Mouse (Mus musculus): ENCODE results near the gene Thumpd1. TPM values are rescaled to one million over a fixed set of nuclear protein-coding genes. Genes with fewer than 3 reads are reported as not detected.
"Not testable (repeated sequence)": the region's sequence is repeated elsewhere in the genome, so short reads cannot be mapped to it uniquely, and the experiment has no call there.

The Thumpd1 gene
- polyA plus RNA-seq (2015; fragmentation: Nextera tagmentation; extraction: Ambion mirVana), result 85.1 and 90.5 TPM in 2 replicates

DNA sequence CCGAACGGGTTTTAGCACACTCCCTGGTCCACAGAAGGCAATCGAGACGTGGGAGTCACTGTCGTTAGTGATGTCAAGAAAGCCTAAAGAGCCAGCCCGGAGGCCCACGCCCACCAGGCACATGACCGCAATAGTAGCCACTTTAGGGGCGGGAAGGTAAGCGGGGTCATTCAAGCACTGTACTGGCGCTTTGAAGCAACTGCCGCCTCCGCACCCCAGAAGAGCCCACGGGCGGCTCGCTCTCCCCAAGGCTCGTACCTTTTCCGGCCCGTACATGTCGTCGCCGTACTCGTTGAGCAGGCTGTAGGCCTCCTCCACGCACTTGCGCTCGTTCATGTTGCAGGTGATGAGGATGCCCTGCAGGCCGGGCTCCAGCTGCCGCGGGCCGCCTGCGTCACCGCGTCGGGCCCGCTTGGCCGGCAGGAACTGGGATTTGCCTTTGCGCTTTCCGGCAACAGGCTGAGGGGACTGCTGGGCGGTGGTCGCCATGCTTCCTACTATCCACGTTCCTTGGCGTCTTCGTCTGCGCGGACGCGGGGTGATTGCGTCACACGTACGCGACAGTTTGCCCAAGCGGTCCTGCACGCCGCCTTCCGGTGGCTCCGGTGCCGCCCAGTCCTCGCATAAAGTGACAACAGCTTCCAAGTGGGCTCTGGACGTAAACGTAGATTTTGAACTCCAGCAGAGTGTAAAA, at the start of gene Thumpd1:
Gene Thumpd1 (minus strand): TSS at position 546 of the 694 bp plus-strand sequence.
- H3K4me2 ChIP-seq (replicated peaks), result peak within 1 kb of the TSS; percentile 87
- H3K36me3 ChIP-seq, result peaks cover 32% of the 10 kb centered on the region
- peak; percentile 94 for ATAC-seq
- WGBS, result under 1% methylated on average over 60 of the region's 60 CpGs
- peaks cover 18% of the 10 kb centered on the region for H3K4me1 ChIP-seq (replicated peaks)
- H3K9ac ChIP-seq (replicated peaks), result peak within 1 kb of the TSS; percentile 86
- peak within 1 kb of the TSS; percentile 97 for H3K4me3 ChIP-seq (replicated peaks)
- no peaks in the 10 kb centered on the region for H3K27me3 ChIP-seq
- peak within 1 kb of the TSS; percentile 65 for H3K27ac ChIP-seq
- H3K9me3 ChIP-seq, result no peaks in the 10 kb centered on the region

DNA sequence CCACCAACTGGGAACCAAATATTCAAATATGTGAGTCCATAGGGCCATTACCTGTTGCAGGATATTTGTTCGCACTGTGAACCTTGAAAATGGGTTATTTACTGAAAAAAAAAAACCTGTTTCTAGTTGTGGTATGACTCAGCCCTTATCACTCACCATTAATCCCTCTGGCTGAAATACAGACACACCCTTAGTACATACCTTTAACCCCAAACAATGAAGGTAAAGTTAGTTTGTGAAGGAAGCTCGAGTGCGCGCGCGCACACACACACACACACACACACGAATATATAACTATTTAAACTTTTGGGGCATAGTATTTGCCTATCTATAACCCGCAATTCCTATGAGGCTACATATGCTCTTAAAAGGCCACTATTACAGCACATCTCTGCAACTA, 49.3 kb upstream of the Thumpd1 start:
- Histone ChIP-seq H3K27me3 (no peaks in the 10 kb centered on the region), H3K4me3 (replicated peaks) (no peak overlapping the region), H3K4me1 (replicated peaks) (no peaks in the 10 kb centered on the region), H3K9me3 (no peaks in the 10 kb centered on the region), H3K27ac (no peak overlapping the region), H3K4me2 (replicated peaks) (no peak overlapping the region), H3K36me3 (no peaks in the 10 kb centered on the region), H3K9ac (replicated peaks) (no peak overlapping the region)
- ATAC-seq, result no peak
- 95% methylated on average over 8 of the region's 8 CpGs for WGBS

DNA sequence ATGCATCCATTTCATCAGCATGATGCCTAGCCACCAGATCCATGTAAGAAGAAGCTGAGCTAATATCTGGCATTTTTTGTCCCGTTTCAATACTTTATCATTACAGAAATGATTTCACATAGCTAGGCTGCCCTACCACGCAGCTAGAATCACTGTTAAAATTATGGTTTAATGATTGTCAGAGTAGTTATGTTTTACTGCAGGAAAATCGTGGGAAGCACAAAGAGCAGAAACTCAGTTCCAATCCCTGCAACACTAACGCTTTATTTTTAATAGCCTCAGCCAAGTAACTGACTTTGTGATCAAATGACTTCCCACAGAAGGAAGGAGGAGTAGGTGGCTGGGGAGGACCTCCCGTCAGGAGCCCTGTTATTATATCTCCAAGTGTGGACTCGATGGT, 46.4 kb upstream of the Thumpd1 start:
- no peak for ATAC-seq
- WGBS, result 88% methylated on average over 6 of the region's 6 CpGs

DNA sequence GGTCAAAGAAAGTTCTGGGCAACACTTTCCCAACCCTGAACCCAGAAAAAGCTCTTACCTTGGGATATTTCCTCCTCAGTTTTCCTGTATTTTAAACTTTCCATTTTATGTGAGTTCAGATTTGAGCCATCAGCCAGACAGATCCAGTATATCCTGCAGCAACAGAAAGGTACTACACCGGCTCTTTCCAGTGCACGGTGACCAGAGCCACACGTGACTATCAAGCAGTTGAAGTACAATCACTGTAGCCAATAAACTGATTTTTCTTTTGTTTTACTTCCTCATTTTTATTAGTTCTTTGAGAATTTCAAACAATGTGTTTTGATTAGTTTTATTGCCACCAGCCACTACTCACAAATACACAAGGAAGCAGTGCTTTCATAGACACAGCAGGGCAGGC, 43.8 kb upstream of the Thumpd1 start:
- Histone ChIP-seq H3K4me2 (replicated peaks) (no peak overlapping the region), H3K4me1 (replicated peaks) (no peaks in the 10 kb centered on the region), H3K9ac (replicated peaks) (no peak overlapping the region), H3K4me3 (replicated peaks) (no peak overlapping the region), H3K27ac (no peak overlapping the region), H3K9me3 (no peaks in the 10 kb centered on the region), H3K27me3 (no peaks in the 10 kb centered on the region), H3K36me3 (no peaks in the 10 kb centered on the region)
- ATAC-seq, result no peak
- WGBS, result 92% methylated on average over 3 of the region's 3 CpGs

More for the DNA sequence above, 46.4 kb upstream of the Thumpd1 start:
- Histone ChIP-seq H3K4me1 (replicated peaks) (no peaks in the 10 kb centered on the region), H3K9ac (replicated peaks) (no peak overlapping the region), H3K27ac (no peak overlapping the region), H3K4me3 (replicated peaks) (no peak overlapping the region), H3K27me3 (no peaks in the 10 kb centered on the region), H3K9me3 (no peaks in the 10 kb centered on the region), H3K4me2 (replicated peaks) (no peak overlapping the region), H3K36me3 (no peaks in the 10 kb centered on the region)

DNA sequence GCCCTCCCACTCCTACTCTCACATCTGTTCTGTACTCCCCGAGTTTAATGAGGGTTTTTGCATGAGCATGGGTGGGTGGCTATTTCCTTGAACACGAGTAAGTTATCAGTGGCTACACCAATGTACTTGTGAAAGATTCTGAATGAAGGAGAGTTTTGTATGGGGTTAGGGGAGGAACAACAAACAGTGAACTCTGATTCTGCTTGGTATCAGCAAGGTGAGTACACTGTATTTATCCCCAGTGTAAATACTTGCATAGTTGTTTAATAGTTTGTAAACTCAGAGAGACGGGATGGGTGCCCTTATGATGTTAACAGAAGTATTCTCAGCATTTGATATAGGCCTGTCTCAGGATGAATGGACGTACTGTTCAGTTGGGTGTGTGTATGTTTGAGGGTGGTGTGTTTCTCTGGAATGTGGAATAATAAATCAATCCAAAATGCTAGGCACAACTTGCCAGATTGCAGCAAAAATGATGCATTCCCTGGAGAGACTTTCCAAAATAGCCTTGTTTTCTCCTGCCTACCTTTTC, 41.6 kb upstream of the Thumpd1 start:
- ATAC-seq, result no peak
- Histone ChIP-seq H3K27ac (no peak overlapping the region), H3K27me3 (no peaks in the 10 kb centered on the region), H3K9me3 (no peaks in the 10 kb centered on the region), H3K4me1 (replicated peaks) (no peaks in the 10 kb centered on the region), H3K36me3 (no peaks in the 10 kb centered on the region), H3K4me2 (replicated peaks) (no peak overlapping the region), H3K4me3 (replicated peaks) (no peak overlapping the region), H3K9ac (replicated peaks) (no peak overlapping the region)
- 77% methylated on average over 4 of the region's 4 CpGs for WGBS

DNA sequence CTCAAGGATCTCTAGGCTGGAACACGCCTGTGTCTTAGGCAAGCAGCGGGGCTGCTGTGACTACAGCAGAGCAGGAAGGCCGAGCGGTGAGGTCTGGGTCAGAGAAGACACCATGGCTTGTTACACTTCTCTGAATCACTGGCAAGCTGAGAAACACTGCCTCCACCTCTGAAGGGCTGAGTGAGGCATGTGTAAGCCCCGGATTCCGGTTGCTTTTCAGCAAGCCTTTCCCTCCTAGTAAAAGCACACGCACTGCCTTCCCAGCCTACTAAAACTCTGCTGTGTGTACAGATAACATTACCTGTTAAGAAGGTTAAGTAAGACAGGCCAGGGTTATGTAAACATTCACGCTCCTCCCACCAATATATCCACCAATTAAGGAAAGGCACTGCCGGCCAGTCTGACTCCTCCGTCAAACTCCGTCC, 39.9 kb upstream of the Thumpd1 start, which contains the start of gene Acsm3:
Gene Acsm3 (plus strand): TSS at position 397 of the 425 bp plus-strand sequence.
- H3K4me3 ChIP-seq (replicated peaks), result no peak within 1 kb of the TSS
- no peaks in the 10 kb centered on the region for H3K27me3 ChIP-seq
- H3K27ac ChIP-seq, result no peak within 1 kb of the TSS
- no peaks in the 10 kb centered on the region for H3K9me3 ChIP-seq
- H3K9ac ChIP-seq (replicated peaks), result no peak within 1 kb of the TSS
- no peak for ATAC-seq
- no peaks in the 10 kb centered on the region for H3K4me1 ChIP-seq (replicated peaks)
- no peak within 1 kb of the TSS for H3K4me2 ChIP-seq (replicated peaks)
- H3K36me3 ChIP-seq, result no peaks in the 10 kb centered on the region
- 86% methylated on average over 11 of the region's 11 CpGs for WGBS

DNA sequence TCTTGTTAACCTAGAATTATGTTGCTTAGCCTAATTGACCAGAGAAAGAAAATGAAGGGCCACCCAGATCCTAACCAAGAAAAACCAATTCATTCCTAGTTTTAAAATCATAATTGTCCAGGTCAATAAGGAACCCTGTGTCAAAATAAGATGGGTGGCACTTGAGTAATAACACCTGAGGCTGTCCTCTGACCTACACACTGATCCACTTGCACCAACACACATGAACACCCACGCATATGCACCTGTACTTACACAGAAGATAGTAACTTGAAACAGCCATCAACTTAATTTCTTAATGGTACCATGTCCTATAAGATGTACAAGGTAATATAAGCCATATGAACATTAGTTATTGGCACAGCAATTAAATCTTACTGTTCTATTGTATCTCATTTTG, 33.1 kb upstream of the Thumpd1 start:
- no peaks in the 10 kb centered on the region for H3K9me3 ChIP-seq
- H3K4me1 ChIP-seq (replicated peaks), result no peaks in the 10 kb centered on the region
- H3K36me3 ChIP-seq, result no peaks in the 10 kb centered on the region
- H3K9ac ChIP-seq (replicated peaks), result no peak overlapping the region
- WGBS, result 92% methylated on average over 1 of the region's 1 CpGs
- no peak overlapping the region for H3K27ac ChIP-seq
- ATAC-seq, result no peak
- no peaks in the 10 kb centered on the region for H3K27me3 ChIP-seq
- no peak overlapping the region for H3K4me2 ChIP-seq (replicated peaks)
- H3K4me3 ChIP-seq (replicated peaks), result no peak overlapping the region

DNA sequence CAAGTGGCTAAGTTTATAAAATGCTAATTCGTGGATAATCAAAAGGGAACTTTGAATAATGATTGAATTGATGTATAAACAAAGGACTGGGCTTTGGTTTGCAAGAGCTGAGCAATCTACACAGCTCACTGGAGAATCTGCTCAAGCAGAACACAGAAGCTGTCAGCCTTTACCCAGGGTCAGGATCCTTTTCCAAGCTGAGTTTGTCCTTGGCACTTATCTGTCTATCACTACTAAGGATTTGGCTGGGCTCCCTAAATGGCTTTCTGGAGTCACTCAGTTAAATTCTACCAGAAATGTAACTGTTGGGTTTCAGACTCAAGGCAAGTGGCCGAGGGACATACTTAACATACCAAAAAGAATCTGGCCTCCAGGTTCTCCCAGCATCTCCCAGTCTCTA, 29.3 kb upstream of the Thumpd1 start:
- H3K4me3 ChIP-seq (replicated peaks), result no peak overlapping the region
- WGBS, result 72% methylated on average over 2 of the region's 2 CpGs
- H3K27me3 ChIP-seq, result no peaks in the 10 kb centered on the region
- no peak overlapping the region for H3K27ac ChIP-seq
- H3K9ac ChIP-seq (replicated peaks), result no peak overlapping the region
- no peaks in the 10 kb centered on the region for H3K4me1 ChIP-seq (replicated peaks)
- H3K4me2 ChIP-seq (replicated peaks), result no peak overlapping the region
- ATAC-seq, result no peak
- H3K9me3 ChIP-seq, result no peaks in the 10 kb centered on the region
- H3K36me3 ChIP-seq, result no peaks in the 10 kb centered on the region

DNA sequence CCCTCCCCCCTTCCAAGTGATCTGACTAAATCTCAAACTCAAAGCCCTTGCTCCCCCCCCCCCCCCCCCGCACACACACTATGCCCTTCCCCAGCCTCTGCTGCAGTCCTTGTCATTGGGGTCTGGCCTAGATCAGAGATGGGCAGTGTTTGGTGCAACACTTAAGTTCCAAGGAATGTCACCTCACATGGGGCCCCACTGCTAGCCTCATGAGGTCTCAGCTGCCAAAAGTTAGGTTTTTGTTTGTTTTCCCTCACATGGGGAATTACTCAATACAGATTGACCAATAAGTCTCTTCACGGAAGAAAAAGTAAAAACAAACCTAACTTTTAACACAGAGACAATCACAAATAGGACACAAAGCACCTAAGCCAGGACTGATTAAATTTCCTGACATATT, 28.2 kb upstream of the Thumpd1 start:
- Histone ChIP-seq H3K4me3 (replicated peaks) (no peak overlapping the region), H3K4me1 (replicated peaks) (peaks cover 6% of the 10 kb centered on the region), H3K4me2 (replicated peaks) (no peak overlapping the region), H3K9me3 (no peaks in the 10 kb centered on the region), H3K9ac (replicated peaks) (no peak overlapping the region), H3K36me3 (no peaks in the 10 kb centered on the region), H3K27me3 (0 out of 2 replicates have a peak, but pooled peaks cover 8% of the 10 kb centered on the region), H3K27ac (no peak overlapping the region)
- 82% methylated on average over 2 of the region's 2 CpGs for WGBS
- no peak for ATAC-seq

DNA sequence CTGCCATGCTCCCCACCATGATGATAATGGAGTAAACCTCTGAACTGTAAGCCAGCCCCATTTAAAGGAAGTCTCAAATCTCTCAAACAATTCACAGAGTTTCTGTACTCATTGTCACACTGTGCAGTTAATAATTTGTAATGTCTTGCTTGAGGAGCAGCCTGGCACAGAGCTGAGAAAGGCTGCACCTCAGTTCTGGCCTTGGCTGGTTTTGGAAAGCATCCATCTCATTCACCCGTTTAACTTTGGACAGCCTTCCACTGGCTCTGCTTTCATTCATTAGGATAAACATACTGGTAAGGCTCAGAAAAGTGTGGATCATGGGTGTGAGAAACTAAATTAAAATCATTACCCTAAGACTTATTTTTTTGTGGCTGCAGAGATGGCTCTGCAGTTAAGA, 25.3 kb upstream of the Thumpd1 start:
- 90% methylated on average over 1 of the region's 1 CpGs for WGBS
- Histone ChIP-seq H3K36me3 (no peaks in the 10 kb centered on the region), H3K4me2 (replicated peaks) (no peak overlapping the region), H3K9ac (replicated peaks) (no peak overlapping the region), H3K9me3 (no peaks in the 10 kb centered on the region), H3K4me1 (replicated peaks) (peaks cover 6% of the 10 kb centered on the region), H3K27me3 (0 out of 2 replicates have a peak, but pooled peaks cover 9% of the 10 kb centered on the region), H3K27ac (no peak overlapping the region), H3K4me3 (replicated peaks) (no peak overlapping the region)
- no peak for ATAC-seq

DNA sequence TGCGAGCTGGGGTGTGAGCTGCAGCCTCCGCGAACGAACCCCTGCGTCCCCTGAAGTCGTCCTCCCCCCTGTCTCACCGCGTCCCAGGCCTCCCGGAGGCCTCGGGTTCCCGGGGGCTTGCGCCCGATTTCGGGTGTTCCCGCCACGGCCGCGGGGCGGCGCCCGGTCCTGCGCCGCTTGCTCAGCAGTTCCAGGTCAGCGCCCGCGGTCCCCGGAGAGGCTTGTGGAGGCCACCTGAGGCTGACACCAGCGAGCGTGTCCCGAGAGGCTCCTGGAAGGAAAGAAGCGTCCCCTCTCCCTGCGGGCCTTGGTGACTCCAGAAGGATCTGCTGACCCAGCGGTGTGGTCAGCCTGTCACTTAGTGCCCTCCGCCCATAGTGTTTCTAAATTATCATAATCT, 23.7 kb upstream of the Thumpd1 start:
- 8% methylated on average over 34 of the region's 34 CpGs for WGBS
- Histone ChIP-seq H3K27me3 (0 out of 2 replicates have a peak, but pooled peaks cover 9% of the 10 kb centered on the region), H3K9ac (replicated peaks) (no peak overlapping the region), H3K36me3 (no peaks in the 10 kb centered on the region), H3K4me1 (replicated peaks) (peaks cover 6% of the 10 kb centered on the region), H3K4me2 (replicated peaks) (peak overlapping the region; percentile 42), H3K4me3 (replicated peaks) (peak overlapping the region; percentile 14), H3K27ac (no peak overlapping the region), H3K9me3 (no peaks in the 10 kb centered on the region)
- no peak for ATAC-seq

DNA sequence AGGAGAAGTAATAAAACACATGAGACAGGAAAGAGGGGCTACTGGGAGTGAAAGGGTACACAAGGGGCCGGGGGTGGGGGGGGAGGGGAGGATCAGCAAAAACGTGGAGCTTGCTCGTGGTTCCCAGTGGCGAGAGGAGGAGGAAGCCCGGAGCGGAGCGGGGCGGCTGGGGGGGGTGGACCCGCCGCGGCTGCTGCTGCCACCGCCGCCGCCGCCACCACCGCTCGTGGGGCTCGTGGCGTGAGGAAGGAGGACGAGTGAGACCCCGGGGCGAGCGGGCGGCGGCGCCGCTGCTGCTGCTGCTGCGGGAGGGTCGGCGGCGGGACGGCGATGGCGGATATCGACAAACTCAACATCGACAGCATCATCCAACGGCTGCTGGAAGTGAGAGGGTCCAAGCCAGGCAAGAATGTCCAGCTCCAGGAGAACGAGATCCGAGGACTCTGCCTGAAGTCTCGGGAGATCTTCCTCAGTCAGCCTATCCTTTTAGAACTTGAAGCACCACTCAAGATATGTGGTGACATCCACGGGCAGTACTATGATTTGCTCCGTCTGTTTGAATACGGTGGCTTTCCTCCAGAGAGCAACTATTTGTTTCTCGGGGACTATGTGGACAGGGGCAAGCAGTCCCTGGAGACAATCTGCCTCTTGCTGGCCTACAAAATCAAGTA, 19.3 kb upstream of the Thumpd1 start:
- H3K9me3 ChIP-seq; H3K27ac ChIP-seq; H3K36me3 ChIP-seq; H3K4me1 ChIP-seq (replicated peaks); H3K27me3 ChIP-seq: not testable (repeated sequence)
- peak; percentile 70 for ATAC-seq
- peak overlapping the region; percentile 55; the same call in 1 of the 2 replicates for H3K9ac ChIP-seq (replicated peaks)
- H3K4me2 ChIP-seq (replicated peaks), result peak overlapping the region; percentile 49
- 8% methylated on average over 28 of the region's 44 CpGs for WGBS
- peak overlapping the region; percentile 41 for H3K4me3 ChIP-seq (replicated peaks)
